Mouse (Mus musculus): ENCODE measurements at regions not wholly inside any gene's neighbourhood (a gene's known extent, or its start where the extent isn't known, plus 50 kb on each side); places are given as distances from the start of the nearest gene placed in this dataset.

- TF ChIP-seq ZMIZ1 (IDR thresholded peaks at IDR 0.05; ENCODE audit: low read depth, low read length) (no peak), RAD21 (IDR thresholded peaks at IDR 0.05; ENCODE audit: low read depth, low read length) (no peak)
Observed at GRCm38 (mm10) chr1:88592036-88592435, 82.2 kb upstream of the Glrp1 start (continued).

DNA sequence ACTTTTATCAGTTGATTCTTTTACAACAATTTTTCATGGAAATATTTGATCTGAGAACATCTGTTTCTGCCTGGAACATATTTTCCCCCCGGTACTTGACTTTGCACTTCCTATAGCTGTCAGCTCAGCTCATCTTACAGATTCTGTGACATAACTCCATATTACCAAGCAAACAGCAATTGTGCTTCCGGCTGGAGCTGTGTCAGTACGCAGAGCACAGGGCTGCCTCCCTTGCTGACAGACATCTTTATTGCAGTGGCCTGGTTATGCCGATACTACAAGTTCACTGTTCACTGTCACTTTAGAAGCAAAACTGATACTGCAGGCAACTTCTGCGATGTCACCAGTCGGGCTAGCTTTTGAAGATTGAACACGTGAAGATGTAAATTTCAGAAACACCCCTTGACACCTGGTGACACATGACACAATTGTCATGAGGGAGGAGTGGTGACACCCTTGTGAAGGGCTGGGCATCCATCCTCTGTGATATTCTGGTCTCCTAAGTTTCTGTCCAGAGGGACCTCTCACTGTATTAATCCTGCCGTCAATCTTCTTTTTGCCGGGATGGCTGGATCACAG is 81.0 kb upstream of the Glrp1 start:
- no peaks in the 10 kb centered on the region for H3K27me3 ChIP-seq (ENCODE audit: control insufficient read depth in 1 of 2, insufficient read depth in 2 of 2, low read length in 2 of 2)
- H3K9ac ChIP-seq (ENCODE audit: control insufficient read depth, low read depth, low read length, poor library complexity, severe bottlenecking), result no peak overlapping the region
- peaks cover 4 to 14% of the 10 kb centered on the region in 2 experiments; a peak in 3 of 4 replicates for H3K4me1 ChIP-seq (ENCODE audit: control insufficient read depth in 1 of 2, insufficient read depth in 2 of 2, low read length in 2 of 2)
- no peak overlapping the region for H3K4me3 ChIP-seq (ENCODE audit: control insufficient read depth in 1 of 2, insufficient read depth in 1 of 2, low read depth in 2 of 2, low read length in 2 of 2)
- no peak for TF ChIP-seq RAD21 (IDR thresholded peaks at IDR 0.05; ENCODE audit: low read depth, low read length)
- TF ChIP-seq POLR2AphosphoS5 (IDR thresholded peaks at IDR 0.05; ENCODE audit: borderline replicate concordance, low read depth, low read length), result no peak
- TF ChIP-seq TBP (IDR thresholded peaks at IDR 0.05; ENCODE audit: low read depth, low read length), result no peak
- TF ChIP-seq MAZ (IDR thresholded peaks at IDR 0.05; ENCODE audit: low read depth, low read length), result no peak
- TF ChIP-seq CTCF (IDR thresholded peaks at IDR 0.05 in 2 of 3, conservative IDR thresholded peaks at IDR 0.05 in 1 of 3; ENCODE audit: control insufficient read depth in 1 of 3, insufficient read depth in 1 of 3, low read depth in 2 of 3, low read length in 3 of 3, poor library complexity in 1 of 3, severe bottlenecking in 1 of 3), result no peak
- TF ChIP-seq EP300 (IDR thresholded peaks at IDR 0.05; ENCODE audit: low read depth in 1 of 2, low read length in 2 of 2), result no peak
- no peak overlapping the region for H3K27ac ChIP-seq (ENCODE audit: control insufficient read depth, low read depth, low read length)
- H3K36me3 ChIP-seq (ENCODE audit: control insufficient read depth in 1 of 2, insufficient read depth in 2 of 2, low read length in 2 of 2), result peaks cover 0 to 2% of the 10 kb centered on the region in 2 experiments; a peak in 1 of 4 replicates
- no peak for DNase-seq (ENCODE audit: low read depth, low spot score)
- H3K9me3 ChIP-seq (replicated peaks; ENCODE audit: insufficient read depth, low read length), result no peaks in the 10 kb centered on the region
- H3K79me2 ChIP-seq (ENCODE audit: control insufficient read depth, insufficient read depth, low read length, poor library complexity), result no peaks in the 10 kb centered on the region

GRCm38 (mm10) chr1:88588747-88589146 is 78.9 kb upstream of the Glrp1 start:
- Histone ChIP-seq H3K4me1 (ENCODE audit: control insufficient read depth in 1 of 2, insufficient read depth in 2 of 2, low read length in 2 of 2) (peaks cover 4 to 14% of the 10 kb centered on the region in 2 experiments; a peak in 3 of 4 replicates), H3K36me3 (ENCODE audit: control insufficient read depth in 1 of 2, insufficient read depth in 2 of 2, low read length in 2 of 2) (peaks cover 0 to 2% of the 10 kb centered on the region in 2 experiments; a peak in 1 of 4 replicates), H3K27me3 (ENCODE audit: control insufficient read depth in 1 of 2, insufficient read depth in 2 of 2, low read length in 2 of 2) (no peaks in the 10 kb centered on the region), H3K9me3 (replicated peaks; ENCODE audit: insufficient read depth, low read length) (no peaks in the 10 kb centered on the region), H3K9ac (ENCODE audit: control insufficient read depth, low read depth, low read length, poor library complexity, severe bottlenecking) (no peak overlapping the region), H3K4me3 (ENCODE audit: control insufficient read depth in 1 of 2, insufficient read depth in 1 of 2, low read depth in 2 of 2, low read length in 2 of 2) (no peak overlapping the region), H3K27ac (ENCODE audit: control insufficient read depth, low read depth, low read length) (no peak overlapping the region), H3K79me2 (ENCODE audit: control insufficient read depth, insufficient read depth, low read length, poor library complexity) (no peaks in the 10 kb centered on the region)
- DNase-seq (ENCODE audit: low read depth, low spot score), result no peak
- TF ChIP-seq POLR2AphosphoS2 (IDR thresholded peaks at IDR 0.05; ENCODE audit: low read length) (no peak), ZMIZ1 (IDR thresholded peaks at IDR 0.05; ENCODE audit: low read depth, low read length) (no peak), USF2 (IDR thresholded peaks at IDR 0.05; ENCODE audit: borderline replicate concordance in 1 of 2, insufficient read depth in 1 of 2, low read depth in 1 of 2, low read length in 2 of 2) (no peak), ZKSCAN1 (IDR thresholded peaks at IDR 0.05; ENCODE audit: low read depth, low read length) (no peak), GATA1 (IDR thresholded peaks at IDR 0.05; ENCODE audit: low read depth, low read length) (no peak), TBP (IDR thresholded peaks at IDR 0.05; ENCODE audit: low read depth, low read length) (no peak), MAFK (IDR thresholded peaks at IDR 0.05; ENCODE audit: borderline replicate concordance, low read depth, low read length) (no peak), POLR2AphosphoS5 (IDR thresholded peaks at IDR 0.05; ENCODE audit: borderline replicate concordance, low read depth, low read length) (no peak), NELFE (IDR thresholded peaks at IDR 0.05; ENCODE audit: low read depth, low read length) (no peak), MAX (IDR thresholded peaks at IDR 0.05; ENCODE audit: low read length) (no peak)
